Mouse (Mus musculus) frontal cortex, adult (tissue): Measurements from ENCODE around the gene Slc22a3.
A peak's percentile ranks its signal among the peaks of the same experiment; 100 is the strongest.

ENCODE experiments used
- ATAC-seq: cut with Nextera tagmentation; 2 replicates; pipeline ENCODE4 v1.9.2; 2017; ENCODE audit warnings: mild to moderate bottlenecking, moderate library complexity, mixed read lengths; ENCODE audit not compliant: low TSS enrichment

The Slc22a3 gene

DNA sequence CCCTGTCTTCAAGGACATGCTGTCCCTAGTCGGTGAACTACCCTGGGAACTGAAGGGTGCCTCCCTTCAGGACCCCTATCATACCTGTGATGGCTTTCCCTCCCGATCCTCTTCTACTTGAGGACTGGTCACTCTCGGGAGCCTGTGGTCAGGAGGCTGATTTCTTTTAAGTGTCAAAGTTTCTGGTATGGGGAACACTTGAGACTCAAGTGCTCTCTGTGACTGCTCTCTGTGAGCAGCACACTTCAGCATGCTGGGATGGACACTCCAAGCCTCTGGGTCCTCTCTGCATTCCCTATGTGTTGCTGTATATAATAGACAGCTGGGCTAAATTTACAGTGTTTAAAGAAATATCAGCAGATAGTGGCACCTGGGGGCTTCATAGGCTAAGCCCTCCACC is 39.9 kb downstream of the Slc22a3 start:
- no peak for ATAC-seq

DNA sequence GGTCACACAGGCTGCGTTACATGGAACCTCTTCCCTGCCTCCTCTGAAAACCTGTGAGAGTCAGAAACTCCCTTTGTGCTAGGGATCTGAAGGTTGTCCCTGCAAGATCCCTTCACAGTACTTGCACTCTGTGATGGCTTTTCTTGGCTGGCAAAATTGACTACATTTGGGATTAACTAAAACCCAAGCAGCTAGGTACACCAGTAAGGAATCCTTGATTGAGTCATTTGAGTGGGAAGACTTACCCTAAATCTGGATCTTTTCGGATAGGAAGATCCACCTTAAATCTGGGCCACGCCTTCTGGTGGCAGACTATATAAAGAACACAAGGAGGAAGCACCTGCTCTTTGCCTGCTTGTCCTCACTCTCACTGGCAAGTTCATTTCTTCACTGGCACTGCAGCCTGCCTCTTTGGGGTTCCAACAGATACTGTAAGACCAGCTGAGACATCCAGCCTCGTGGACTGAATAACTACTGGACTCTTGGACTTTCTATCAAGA is 41.0 kb downstream of the Slc22a3 start:
- peak; percentile 77 for ATAC-seq

DNA sequence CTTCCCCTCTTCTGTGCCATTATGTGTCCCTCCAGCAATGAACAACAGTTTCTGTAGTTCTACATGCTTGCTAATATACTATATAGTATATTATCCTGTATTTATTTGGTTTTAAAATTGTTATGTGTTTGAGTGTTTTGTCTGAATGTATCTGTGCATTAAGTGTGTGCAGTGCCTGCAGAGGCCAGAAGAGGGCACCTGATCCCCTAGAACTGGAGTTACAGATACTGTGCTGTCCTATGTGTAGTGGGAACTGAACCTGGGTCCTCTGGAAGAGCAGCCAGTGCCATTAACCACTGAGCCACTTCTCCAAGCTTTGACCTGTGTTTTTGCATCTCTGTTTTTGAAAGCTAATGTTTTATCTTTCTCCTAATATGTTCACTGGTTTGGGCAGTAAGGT is 46.3 kb downstream of the Slc22a3 start:
- ATAC-seq: no peak

DNA sequence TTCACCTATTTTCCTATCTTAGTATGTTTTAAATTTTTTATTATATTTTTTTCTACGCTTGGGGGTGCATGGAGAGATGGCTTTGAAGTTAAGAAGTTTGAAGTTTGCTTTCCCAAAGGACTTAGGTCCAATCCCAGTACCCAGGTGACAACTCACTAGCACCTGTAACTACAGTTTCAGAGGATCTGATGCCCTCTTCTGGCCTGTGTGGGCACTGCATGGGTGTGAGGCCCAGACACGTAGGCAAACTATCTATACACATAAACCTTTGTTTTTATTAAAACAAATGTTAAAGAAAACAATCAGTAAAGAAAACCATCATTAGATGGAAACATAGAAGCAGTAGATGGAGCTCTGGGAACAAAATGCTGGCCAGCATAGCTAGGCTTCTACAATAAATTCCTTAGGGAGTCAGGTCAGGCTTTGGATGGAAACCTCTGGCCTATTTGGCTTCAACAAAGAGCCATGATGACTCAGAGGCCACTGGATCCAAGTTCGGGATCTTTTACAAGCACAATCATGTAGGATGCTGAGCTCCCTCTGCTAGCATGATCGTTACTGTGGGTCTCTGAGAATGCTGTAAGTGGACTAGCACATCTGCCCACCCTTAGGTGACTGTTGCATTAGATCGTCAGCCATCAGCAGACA is 52.2 kb downstream of the Slc22a3 start:
- ATAC-seq: no peak

DNA sequence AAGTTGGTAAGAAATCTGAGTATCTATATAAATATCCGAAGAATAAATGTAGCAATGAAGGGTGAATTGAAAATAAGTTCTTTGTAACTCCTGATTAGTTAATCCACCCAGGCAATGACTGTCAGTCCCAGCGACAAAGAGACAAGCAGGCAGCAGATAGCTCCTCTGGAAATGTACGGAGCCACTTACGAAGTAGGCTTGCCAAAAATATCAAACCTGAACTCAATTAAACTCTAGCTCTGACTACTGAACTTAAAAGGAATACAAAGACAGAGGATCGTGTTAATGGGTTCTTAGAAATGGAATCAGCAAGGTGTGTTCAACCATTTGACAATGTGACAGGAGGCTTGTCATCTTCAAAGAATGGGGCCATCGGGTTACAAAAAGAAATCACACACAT is 53.8 kb downstream of the Slc22a3 start:
- ATAC-seq: no peak

DNA sequence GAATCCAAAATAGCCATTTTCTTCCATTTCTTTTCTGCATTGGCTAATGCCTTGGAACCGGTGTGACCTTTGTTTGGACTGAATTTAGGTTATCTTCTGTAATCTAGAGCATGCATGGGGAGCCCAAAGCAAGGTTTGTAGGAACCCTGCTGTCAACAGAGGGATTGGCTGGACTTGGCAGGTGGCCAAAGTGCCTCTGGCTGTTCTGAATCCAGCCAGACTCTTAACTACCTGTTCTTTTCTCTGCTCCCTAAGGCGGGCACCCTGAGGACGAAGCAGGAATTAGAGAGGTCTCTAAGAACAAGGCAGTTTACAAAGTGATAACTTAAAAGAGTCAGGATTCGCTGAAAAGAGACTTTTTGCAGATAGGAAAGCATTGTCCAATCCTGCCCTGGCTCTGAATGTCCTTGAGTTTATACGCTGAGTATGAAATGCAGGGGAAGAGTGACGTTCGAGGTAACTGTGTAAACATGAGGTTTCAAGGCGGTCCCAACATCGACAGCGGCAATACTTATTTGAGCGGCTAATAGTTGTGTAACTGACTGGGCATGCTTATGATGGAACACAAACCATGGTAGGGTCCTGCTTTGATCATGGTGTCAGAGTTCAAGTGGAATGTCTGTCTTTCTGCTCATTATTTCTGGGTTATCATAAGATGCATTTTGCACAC is 54.5 kb downstream of the Slc22a3 start:
- no peak for ATAC-seq

DNA sequence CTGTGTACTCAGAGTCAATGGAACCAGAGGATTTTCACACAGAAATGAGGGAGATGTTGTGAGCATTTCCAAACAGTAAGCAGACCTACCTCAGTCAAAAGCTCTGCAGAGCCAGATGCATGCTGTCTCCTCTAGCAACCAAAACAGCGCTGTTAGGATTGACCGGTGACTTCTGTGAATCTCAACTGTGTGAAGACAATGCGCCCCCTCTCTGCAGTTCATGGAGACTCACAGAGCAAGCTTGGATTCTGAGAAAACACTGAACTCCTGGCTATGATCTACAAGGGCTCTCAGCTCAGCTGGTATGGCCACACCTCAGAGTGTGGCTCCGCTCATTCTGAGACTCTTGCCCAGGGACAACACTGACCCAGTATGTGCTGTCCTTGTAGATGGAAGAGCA is 56.3 kb downstream of the Slc22a3 start:
- 0 out of 2 replicates have a peak, but pooled peaks have one; percentile 31 for ATAC-seq

DNA sequence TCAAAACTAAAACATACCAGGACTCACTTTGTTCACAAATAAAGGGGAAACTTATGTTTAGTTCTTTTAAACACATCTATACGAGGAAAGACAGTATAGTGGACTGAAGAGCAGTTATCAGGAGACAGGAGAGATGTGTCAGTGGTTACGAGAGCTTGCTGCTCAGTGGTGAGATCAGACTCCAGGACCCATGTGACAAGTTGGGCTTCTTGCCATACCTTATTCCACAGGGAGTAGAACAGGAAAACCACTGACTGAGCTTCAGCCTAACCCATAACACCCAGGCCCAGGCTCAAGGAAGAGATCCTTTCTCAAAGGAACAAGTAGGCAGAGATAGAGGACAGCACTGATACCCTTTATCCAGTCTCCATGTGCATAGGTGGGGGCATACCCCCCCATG is 62.9 kb downstream of the Slc22a3 start:
- ATAC-seq: no peak

DNA sequence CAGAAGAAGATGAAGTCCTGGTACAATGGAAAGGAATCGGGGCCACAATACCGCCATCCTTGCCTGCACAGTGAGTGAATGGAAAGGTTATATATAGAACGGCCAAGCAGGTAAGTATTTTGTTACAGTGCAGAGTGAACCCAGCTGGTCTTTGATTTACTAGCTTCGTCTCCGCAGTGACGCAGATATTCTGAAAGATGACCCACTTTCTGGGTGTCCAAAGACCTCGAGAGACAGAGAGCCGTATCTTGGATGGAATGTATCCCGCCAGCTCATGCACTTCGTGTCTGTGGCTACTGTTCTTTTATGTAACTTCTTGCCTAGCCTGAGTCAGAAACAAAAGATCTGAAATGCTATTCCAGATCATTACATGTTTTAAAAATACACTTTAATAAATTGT is 69.7 kb downstream of the Slc22a3 start:
- no peak for ATAC-seq

DNA sequence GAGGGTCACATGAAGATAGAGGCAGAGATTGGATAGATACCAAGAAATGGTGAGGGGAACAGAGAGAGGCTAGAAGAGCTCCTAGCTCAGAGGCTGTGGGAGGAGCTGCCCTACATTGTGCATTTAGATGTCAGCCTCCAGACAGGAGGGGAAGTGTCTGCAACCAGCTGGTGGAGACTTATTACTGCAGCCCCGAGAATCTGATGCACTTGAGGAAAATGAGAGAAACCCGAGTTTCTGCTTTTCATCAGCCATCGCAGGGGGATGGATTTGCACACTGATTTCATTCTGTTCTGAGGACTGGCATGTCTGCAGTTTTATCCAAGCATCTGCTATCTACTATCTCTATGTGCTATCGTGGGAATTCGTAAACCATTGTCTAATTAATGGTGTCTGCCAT is 75.8 kb downstream of the Slc22a3 start:
- peak; percentile 95 for ATAC-seq

DNA sequence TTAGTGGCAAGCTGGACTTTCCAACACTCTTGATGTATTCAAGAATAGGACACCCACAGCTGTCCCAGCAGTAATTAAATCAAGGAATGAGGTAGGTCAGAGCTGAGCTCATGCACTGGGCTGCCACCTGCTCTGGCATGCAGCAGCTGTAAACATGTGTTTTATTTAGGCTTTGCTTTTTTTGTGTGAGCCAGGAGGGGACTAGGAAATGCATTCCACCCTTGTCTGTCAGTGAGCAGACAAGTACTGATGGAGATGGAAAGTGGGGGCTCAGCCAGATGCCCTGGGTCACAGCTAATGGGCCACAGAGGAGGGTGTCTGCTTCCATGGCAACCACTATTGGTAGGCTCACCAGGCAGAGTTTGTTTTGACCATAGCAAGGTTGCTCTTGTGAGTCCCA is 79.1 kb downstream of the Slc22a3 start:
- no peak for ATAC-seq

DNA sequence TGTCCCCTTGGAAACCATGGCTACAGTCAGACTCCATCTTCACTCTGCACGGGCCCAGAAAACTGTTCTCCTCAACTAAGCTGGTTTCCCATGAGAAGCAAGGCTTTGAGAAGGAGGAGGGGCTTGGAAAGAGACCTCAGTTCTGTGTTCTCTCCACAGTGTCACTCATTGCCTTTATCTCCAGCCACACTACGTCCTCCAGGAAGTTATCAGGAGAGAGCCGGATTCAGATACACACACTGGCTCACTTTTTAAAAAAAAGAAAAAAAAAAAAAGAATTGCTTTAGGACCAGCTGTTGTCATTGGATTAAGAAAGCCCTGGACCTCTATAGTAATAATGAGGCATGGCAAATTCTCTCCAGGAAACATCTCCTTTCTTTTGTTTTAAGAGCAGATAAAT is 80.3 kb downstream of the Slc22a3 start:
- ATAC-seq: no peak

DNA sequence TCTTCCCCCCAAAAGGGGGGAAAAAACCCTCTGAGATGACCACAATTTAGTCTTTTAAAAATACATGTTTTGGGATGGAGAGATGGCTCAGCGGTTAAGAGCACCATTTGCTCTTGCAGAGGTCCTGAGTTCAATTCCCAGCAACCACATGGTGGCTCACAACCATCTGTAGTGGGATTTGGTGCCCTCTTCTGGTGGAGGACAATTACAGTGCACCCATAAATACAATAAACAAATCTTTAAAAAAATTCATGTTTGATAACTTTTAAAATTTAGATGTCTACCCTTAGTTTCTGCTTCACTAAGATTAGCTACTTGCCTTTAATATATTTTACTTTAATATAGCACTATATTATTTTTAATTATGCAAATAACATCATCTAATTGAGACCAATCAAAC is 85.4 kb downstream of the Slc22a3 start:
- ATAC-seq: no peak

DNA sequence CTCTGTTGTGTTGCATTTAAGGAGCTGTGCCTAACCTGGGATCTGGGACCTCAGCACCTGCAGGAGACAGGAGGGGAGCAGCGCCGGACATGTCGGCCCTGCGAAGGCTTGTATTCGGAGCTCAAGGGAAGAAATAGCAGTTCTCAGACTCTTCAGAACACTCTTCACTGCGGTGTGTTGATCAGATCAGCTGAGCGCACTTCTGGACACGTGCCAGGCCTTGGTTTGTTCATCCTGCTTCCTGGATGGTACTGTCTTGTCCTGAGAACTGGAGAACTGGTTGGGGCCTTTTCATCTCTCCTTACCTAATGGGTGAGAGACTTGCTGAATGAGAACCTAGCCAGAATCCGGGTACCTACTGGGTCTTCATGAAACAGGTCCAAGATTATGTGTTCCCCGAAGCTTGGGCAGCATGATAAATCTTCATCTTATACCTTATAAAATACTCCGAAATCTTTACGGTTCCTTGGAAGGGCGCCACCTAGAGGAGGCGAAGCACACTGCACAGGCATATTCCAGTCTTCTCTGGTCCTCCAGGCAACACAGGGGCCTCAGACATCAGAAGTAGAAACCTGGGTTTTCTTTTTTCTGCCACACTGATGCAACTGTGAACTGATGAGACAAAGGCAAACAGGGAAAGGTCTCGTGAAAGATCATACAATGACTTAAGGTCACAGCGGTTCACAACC is 86.5 kb downstream of the Slc22a3 start:
- 0 out of 2 replicates have a peak, but pooled peaks have one; percentile 13 for ATAC-seq

DNA sequence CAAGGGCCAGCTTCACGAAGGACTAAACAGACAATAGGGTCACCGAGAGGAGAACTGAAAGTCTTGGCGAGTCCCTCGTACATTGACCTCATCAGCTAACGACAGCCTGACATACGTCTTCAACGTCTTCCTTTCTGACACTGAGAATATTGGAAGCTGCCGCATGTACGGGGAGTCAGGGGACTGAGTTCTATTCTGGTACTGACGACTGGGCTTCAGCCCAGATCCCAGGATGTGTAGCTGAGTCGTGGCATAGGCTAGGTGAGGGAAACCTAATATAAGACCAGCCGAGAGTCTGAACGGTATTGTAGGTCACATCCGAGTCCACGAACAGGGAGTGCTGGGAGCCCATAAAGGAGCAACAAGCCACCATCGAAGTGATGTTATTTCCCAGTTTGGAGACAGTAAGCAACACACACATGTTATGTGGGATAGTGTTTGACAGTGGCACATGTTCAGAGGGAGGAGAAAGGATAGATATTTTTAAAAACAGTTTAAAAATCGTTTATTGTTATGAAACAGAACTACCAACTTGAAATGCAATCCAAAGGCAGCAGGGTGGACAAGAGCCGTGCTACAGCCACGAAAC is 87.9 kb downstream of the Slc22a3 start:
- ATAC-seq: peak; percentile 51

DNA sequence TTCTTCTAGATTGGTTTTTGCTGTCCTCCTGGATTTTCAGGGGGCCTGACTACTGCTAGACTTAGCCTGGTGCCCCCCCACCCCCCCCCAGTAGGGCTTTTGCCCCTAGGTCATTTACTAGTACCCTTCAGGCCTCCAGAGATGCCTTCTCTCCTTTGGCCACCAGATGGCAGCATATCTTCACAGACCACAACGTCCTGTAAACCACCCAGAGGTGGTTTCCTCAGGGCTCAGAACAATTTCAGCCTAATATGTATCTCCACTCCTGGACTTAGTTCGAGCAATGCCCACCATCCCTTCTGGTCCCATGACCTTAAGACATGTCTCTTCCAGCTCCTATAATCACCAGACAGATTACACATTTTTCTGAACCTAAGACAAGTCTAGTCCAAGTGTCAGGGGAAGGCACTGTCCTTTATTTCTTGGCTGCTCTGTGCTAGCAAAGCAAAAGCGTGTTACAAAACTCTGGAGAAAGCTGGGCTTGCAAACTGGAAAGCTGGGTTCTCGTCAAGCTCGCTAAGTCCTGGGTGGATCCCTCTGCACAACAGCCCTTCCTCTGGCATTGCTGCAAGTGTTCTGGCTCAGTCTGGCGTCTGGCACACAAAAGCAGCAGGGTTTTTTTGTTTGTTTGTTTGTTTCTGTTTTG is 91.1 kb downstream of the Slc22a3 start:
- peak; percentile 51; the same call in 1 of the 2 replicates for ATAC-seq

DNA sequence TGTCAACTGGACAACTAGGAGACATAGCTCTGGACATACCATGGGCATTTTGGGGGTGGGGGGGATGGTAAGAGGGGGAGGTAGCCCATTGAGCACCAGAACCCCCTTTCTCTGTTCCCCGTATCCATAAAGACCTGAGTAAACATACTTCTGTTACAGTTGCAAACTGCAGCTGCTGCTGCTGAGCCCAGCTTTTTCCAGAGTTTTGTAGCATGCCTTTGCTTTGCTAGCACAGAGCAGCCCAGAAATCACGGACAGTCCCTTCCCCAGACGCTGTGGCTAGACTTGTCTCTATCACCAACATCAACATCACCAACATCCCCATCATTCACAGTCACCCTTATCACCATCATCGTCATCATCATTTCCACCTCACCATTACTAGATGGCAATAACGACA is 91.8 kb downstream of the Slc22a3 start:
- ATAC-seq: no peak

DNA sequence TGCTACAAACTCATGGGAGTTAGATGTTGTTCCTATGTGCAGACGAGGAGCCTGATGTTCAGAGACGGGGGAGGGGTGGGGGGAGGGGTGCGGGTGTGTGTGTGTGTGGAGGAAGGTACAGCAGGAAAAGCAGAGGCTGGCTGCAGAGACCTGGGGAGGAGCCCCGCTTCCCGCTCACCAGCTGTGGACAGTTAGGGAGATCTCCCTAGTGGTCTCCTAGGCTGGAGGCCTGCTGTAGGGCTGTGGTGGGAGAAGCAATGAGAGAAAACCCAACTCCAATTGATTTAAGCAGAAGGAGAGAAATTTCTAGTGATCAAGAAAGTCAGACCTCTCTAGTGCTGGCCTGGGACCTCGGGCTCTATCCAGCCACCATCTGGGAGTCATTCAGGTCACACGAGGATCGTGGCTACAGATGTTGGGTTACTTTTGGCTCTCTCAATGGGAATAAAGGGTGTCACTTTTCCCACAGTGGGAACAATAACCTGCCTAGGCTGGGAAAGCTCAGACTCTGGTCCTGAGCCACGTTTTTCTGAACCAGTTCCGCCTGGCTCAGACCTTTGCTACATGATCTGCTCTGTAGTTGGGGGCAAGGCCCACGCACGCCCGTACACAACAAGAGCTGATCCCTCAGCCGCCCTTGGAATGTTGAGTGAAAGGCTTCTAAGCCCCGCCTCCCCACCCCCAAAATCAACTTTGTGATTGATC is 92.3 kb downstream of the Slc22a3 start:
- ATAC-seq: no peak

DNA sequence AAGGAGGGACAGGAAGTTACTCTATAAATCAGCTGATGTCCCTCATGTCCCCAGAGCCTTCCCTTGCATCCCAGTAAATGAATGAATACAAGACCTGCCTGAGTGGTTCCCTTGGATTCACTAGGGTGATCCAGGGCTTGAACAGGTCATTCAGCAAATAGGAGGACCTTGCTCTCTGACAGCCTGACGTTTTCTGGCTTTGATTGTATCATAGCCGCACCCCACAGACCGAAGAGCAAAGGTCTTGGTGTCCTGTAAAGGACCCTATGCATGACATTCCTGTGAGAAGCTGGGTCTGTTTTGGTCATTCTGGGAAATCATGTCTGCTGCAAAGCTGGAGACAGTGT is 94.6 kb downstream of the Slc22a3 start:
- no peak for ATAC-seq

DNA sequence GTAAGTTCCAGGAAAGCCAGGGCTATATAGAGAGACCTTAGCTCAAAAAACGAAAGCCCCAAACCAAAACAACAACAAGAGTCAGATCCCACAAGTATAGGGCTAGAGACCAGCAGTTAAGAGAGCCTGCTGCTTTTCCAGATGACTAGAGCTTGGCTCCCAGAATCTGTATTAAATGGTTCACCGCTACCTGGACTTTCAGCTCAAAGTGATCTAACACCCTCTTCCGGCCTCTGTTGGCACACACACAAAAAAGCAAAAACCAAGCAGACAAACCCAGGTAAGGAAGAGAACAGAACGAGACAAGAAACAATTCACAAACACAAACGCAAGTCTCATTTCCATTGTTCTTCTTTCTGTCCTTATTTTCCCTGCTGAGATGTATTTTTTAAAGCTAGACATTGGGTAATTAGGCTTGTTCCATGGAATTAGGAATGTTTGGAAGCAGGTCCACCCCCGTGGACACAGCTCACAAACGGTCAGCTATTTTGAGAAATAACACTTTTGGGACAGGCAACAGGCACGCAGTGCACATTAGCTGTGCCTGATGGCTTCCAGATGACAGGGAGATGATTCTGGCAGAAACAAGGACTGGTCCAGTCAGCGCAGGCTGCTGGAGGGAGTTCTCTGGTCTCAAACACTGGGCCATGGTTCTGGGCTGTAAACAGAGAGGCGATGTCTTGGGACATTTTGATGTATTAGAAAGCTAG is 95.2 kb downstream of the Slc22a3 start:
- no peak for ATAC-seq
